Mouse (Mus musculus) retina, postnatal 7 days (tissue): Measurements from ENCODE around the gene Lilra6.
"Not testable (repeated sequence)": the region's sequence is repeated elsewhere in the genome, so short reads cannot be mapped to it uniquely, and the experiment has no call there.

Experiments used
- DNase-seq: peaks from one replicate; pipeline ENCODE4 v3.0.0-alpha.2; 2012; ENCODE audit warnings: low read depth, low spot score

Lilra6 gene

GRCm38 (mm10) chr7:3915387-3915786 is at the start of gene Lilra6:
Lilra6 (minus strand) TSS chr7:3915503.
- not testable (repeated sequence) for DNase-seq

GRCm38 (mm10) chr7:3962017-3962416 is 46.7 kb upstream of the Lilra6 start:
- no peak for DNase-seq

DNA sequence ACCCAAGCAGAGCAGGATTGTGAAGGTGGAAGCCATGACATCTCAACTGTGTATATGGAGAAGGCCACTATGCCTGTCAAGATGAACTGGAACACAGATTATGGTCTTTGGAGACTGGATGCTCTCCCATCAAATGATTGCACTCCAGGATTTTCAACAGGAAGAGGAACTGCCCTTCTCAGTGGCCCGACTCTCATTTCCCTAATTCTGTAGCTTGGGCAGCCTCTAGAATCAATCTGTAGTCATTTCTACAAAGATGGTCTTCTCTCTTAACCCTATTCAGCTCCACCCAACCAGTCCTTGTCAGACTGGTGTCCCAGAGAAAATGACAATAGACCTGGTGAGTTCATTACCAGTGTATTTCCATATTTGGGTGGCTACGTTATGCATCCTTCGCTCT is 42.1 kb upstream of the Lilra6 start:
- DNase-seq = no peak

DNA sequence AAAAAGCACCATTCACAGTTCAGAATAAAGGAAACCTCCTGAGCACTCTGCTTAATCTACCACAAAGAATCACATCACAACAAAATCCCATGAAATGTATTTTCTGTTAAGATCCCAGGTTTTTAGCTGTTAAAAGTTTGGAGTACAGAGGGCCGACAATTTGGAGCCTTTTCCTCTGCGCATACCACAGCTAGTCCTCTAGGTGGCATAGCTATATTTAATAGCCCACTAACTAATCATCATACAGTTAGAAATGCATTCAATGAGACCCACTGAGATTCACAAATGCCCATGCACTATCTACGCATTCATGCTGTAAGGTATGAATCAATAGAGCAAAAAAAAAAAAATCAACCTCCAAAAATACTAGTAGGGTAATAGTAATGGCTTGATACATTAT is 33.9 kb upstream of the Lilra6 start:
- DNase-seq = no peak

GRCm38 (mm10) chr7:3948223-3948622 is 32.9 kb upstream of the Lilra6 start:
- DNase-seq = no peak

GRCm38 (mm10) chr7:3946117-3946516 is 30.8 kb upstream of the Lilra6 start:
- no peak for DNase-seq

DNA sequence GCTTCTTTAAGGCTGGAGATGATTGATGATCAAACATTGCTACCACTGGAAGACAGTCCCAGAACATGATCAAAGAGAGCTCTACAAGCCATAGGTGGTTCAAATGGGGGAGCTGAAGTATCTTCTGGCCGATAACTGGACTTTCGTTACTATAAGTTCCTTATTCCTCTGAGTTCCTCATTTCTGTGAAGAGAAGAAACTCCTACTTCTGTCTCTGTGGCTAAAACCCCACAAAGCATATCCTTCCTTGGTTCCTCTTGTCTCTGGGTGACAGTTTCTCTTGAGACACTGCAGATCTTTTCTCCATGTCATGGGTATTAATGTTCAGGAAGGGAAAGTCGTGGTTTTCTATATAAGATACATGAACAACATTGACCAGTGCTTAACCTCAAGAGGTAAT is 25.6 kb upstream of the Lilra6 start:
- no peak for DNase-seq

GRCm38 (mm10) chr7:3939866-3940525 is 24.7 kb upstream of the Lilra6 start:
- no peak for DNase-seq

GRCm38 (mm10) chr7:3935473-3935872 is 20.2 kb upstream of the Lilra6 start:
- DNase-seq = not testable (repeated sequence)

- no peak for DNase-seq
Measured at GRCm38 (mm10) chr7:3903704-3904103, 11.6 kb downstream of the Lilra6 start.

DNA sequence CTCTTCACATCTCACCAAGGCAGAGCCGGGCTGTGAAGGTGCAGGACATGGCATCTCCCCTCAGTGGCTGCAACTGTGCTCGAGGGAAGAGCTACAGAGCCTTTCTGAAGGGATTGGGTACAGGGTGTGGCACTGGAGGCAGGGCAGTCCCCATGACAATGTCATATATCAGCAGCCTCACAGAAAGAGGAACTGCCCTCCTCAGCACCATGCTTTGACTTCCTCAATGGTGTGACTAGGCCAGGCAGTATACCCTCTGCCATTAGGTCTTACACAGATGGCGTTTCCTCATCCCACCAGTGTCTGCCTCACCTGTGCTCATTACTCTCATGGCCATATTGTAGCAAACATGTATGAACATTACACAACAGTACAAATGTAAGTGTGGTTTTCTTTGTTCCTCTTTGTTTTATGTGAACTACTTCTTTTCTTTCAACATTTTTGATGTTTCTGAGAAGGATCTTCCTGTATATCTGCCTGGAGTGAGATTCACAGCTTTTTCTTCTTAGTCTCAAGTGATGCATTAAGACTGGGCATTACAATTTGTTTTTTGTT is 17.2 kb downstream of the Lilra6 start, which contains the start of gene Gm14548:
Gene Gm14548, minus strand, starts transcription at position 85 of the 555 bp plus-strand sequence.
- not testable (repeated sequence) for DNase-seq

- DNase-seq = not testable (repeated sequence)
Measured at GRCm38 (mm10) chr7:3875032-3875431, 40.3 kb downstream of the Lilra6 start.
